Mouse (Mus musculus) testis, postnatal 10 days (tissue): ENCODE data around the gene Rps15.
"Not testable (repeated sequence)": the region's sequence is repeated elsewhere in the genome, so short reads cannot be mapped to it uniquely, and the experiment has no call there.

Experiments used
- DNase-seq: peaks from one replicate; pipeline ENCODE4 v3.0.0; 2021; ENCODE audit warnings: low spot score

Rps15 gene

GRCm38 (mm10) chr10:80292251-80293146, at the start of gene Rps15:
TSS of gene Rps15 (plus strand) at chr10:80292453.
- DNase-seq, result peak; percentile 97

- DNase-seq, result no peak
Measured at GRCm38 (mm10) chr10:80242607-80243006, 49.6 kb upstream of the Rps15 start.

GRCm38 (mm10) chr10:80244791-80245399, 47.4 kb upstream of the Rps15 start:
- no peak for DNase-seq

GRCm38 (mm10) chr10:80245600-80245999, 46.7 kb upstream of the Rps15 start:
- DNase-seq, result peak; percentile 87

- DNase-seq, result no peak
Measured at GRCm38 (mm10) chr10:80247849-80248248, 44.4 kb upstream of the Rps15 start.

GRCm38 (mm10) chr10:80248437-80248836, 43.8 kb upstream of the Rps15 start:
- DNase-seq, result not testable (repeated sequence)

- peak; percentile 93 for DNase-seq
Measured at GRCm38 (mm10) chr10:80248971-80249640, 43.1 kb upstream of the Rps15 start, which contains the start of gene Ndufs7. TSS of gene Ndufs7 (plus strand) at chr10:80249121.

- DNase-seq, result no peak
Measured at GRCm38 (mm10) chr10:80250059-80250458, 42.2 kb upstream of the Rps15 start.

GRCm38 (mm10) chr10:80250573-80250972, 41.7 kb upstream of the Rps15 start:
- DNase-seq, result no peak

GRCm38 (mm10) chr10:80252011-80252410, 40.2 kb upstream of the Rps15 start:
- no peak for DNase-seq

- DNase-seq, result no peak
Measured at GRCm38 (mm10) chr10:80252493-80253274, 39.6 kb upstream of the Rps15 start.

- no peak for DNase-seq
Measured at GRCm38 (mm10) chr10:80253551-80253950, 38.7 kb upstream of the Rps15 start.

- DNase-seq, result no peak
Measured at GRCm38 (mm10) chr10:80254331-80255297, 37.6 kb upstream of the Rps15 start.

- peak; percentile 85 for DNase-seq
Measured at GRCm38 (mm10) chr10:80255881-80256535, 36.2 kb upstream of the Rps15 start.

GRCm38 (mm10) chr10:80257936-80258335, 34.3 kb upstream of the Rps15 start:
- DNase-seq, result no peak

GRCm38 (mm10) chr10:80258752-80259462, 33.3 kb upstream of the Rps15 start:
- no peak for DNase-seq

GRCm38 (mm10) chr10:80259463-80259805, 32.8 kb upstream of the Rps15 start:
- no peak for DNase-seq

GRCm38 (mm10) chr10:80259861-80260641, 32.2 kb upstream of the Rps15 start:
- DNase-seq, result peak; percentile 93
